Comparison of ENCODE assay signal across 8 mouse cellular contexts in genomic region chr6:108214294-108214925, GRCm38 (mm10). TPM values are rescaled to one million over a fixed set of nuclear protein-coding genes. Genes with fewer than 3 reads are reported as not detected.
A peak's percentile ranks its signal among the peaks of the same experiment; 100 is the strongest.
DNase-seq lines count a peak whose midpoint lies in the region; ATAC-seq and TF ChIP-seq lines count a peak whose summit lies in the region.

No protein-coding gene starts in this region.

- peak overlapping the region; percentile 80 for H3K9ac ChIP-seq in kidney, embryonic 16.5 days (replicated peaks; ENCODE audit: low read length)
- peak overlapping the region; percentile 25; the same call in 1 of the 2 replicates for H3K9ac ChIP-seq in hindbrain, postnatal 0 days (replicated peaks; ENCODE audit: low read length)

- H3ac ChIP-seq in myocyte (ENCODE audit: control insufficient read depth, insufficient read length), result no peak overlapping the region

- WGBS in kidney, embryonic 16.5 days, result 12% methylated on average over 10 of the region's 10 CpGs
- 8% methylated on average over 10 of the region's 10 CpGs for WGBS in hindbrain, postnatal 0 days

- no peak for ATAC-seq in kidney, embryonic 16.5 days (ENCODE audit: low FRiP score, low TSS enrichment)
- ATAC-seq in hindbrain, postnatal 0 days, result no peak

- no peak for TF ChIP-seq CTCF in brain, embryonic 14.5 days (IDR thresholded peaks at IDR 0.05; ENCODE audit: borderline replicate concordance, extremely low read depth, insufficient read depth, insufficient read length)
- no peak for TF ChIP-seq CTCF in hindbrain, postnatal 0 days (IDR thresholded peaks at IDR 0.05; ENCODE audit: low read depth)

- H3K9me3 ChIP-seq in kidney, embryonic 16.5 days (ENCODE audit: low read length), result no peaks in the 10 kb centered on the region
- H3K9me3 ChIP-seq in hindbrain, postnatal 0 days (ENCODE audit: low read length), result no peaks in the 10 kb centered on the region

- H3K4me1 ChIP-seq in kidney, embryonic 16.5 days (ENCODE audit: insufficient read depth, low read length), result peaks cover 29% of the 10 kb centered on the region
- H3K4me1 ChIP-seq in hindbrain, postnatal 0 days (ENCODE audit: insufficient read depth, low read length), result no peaks in the 10 kb centered on the region

- H3K4me2 ChIP-seq in kidney, embryonic 16.5 days (replicated peaks; ENCODE audit: low read depth, low read length), result peak overlapping the region; percentile 85
- peak overlapping the region; percentile 80 for H3K4me2 ChIP-seq in hindbrain, postnatal 0 days (ENCODE audit: low read depth, low read length)
- no peak overlapping the region for H3K4me2 ChIP-seq in myocyte (ENCODE audit: low read depth)

- no peaks in the 10 kb centered on the region for H3K27me3 ChIP-seq in kidney, embryonic 16.5 days (ENCODE audit: insufficient read depth, low read length)
- no peaks in the 10 kb centered on the region for H3K27me3 ChIP-seq in hindbrain, postnatal 0 days (ENCODE audit: insufficient read depth, low read length)
- no peaks in the 10 kb centered on the region for H3K27me3 ChIP-seq in myocyte (ENCODE audit: control insufficient read depth, insufficient read depth, insufficient read length)

- no peak for TF ChIP-seq POLR2A in brain, embryonic 14.5 days (IDR thresholded peaks at IDR 0.05; ENCODE audit: borderline replicate concordance, extremely low read depth, insufficient read depth, insufficient read length, poor library complexity, severe bottlenecking)
- TF ChIP-seq POLR2A in myocyte (IDR thresholded peaks at IDR 0.05; ENCODE audit: insufficient read length, low read depth), result no peak

- no peak overlapping the region for H3K27ac ChIP-seq in kidney, embryonic 16.5 days (ENCODE audit: low read length)
- H3K27ac ChIP-seq in hindbrain, postnatal 0 days, result no peak overlapping the region

- H3K4me3 ChIP-seq in kidney, embryonic 16.5 days (ENCODE audit: low read length), result peak overlapping the region; percentile 89
- H3K4me3 ChIP-seq in hindbrain, postnatal 0 days (ENCODE audit: low read length), result peak overlapping the region; percentile 50
- H3K4me3 ChIP-seq in myocyte, result peak overlapping the region; percentile 72

- 0 out of 2 replicates have a peak, but pooled peaks cover 5% of the 10 kb centered on the region for H3K36me3 ChIP-seq in kidney, embryonic 16.5 days (ENCODE audit: insufficient read depth, low read length)
- H3K36me3 ChIP-seq in hindbrain, postnatal 0 days (ENCODE audit: insufficient read depth, low read length), result no peaks in the 10 kb centered on the region
- no peaks in the 10 kb centered on the region for H3K36me3 ChIP-seq in myocyte (ENCODE audit: control insufficient read depth, insufficient read depth)

- no peak for DNase-seq in kidney, adult 9 months
- DNase-seq in brain, embryonic 14.5 days (ENCODE audit: low read depth), result peak; percentile 34
- no peak for DNase-seq in hindbrain, postnatal 0 days (ENCODE audit: low spot score)
- no peak for DNase-seq in thymus, postnatal 4 days
- no peak for DNase-seq in gastrocnemius, postnatal 10 days
- DNase-seq in spleen, postnatal 14 days (ENCODE audit: low spot score in 2 of 2), result no peak

- no peaks in the 10 kb centered on the region for H3K79me2 ChIP-seq in myocyte (ENCODE audit: control insufficient read depth, insufficient read depth)

TF ChIP-seq in myocyte, 11 proteins besides CTCF, POLR2A, EP300 and RAD21:
- TF ChIP-seq REST (IDR thresholded peaks at IDR 0.05; ENCODE audit: insufficient read depth, insufficient read length) (no peak), POLR2AphosphoS2 (IDR thresholded peaks at IDR 0.05; ENCODE audit: insufficient read length, low read depth) (no peak)

RNA-seq across cellular contexts. Expression of gene Itpr1, which starts 1.5 kb away (rescaled TPM):
- polyA plus RNA-seq in kidney, embryonic 16.5 days (2015; fragmentation: Nextera tagmentation; extraction: Ambion mirVana), result 24.6 and 25.2 TPM in 2 replicates
- 7.5 and 9.9 TPM in 2 replicates for polyA plus RNA-seq in brain, embryonic 14.5 days (2012; rRNA removed)
- 35.4 and 47.1 TPM in 2 replicates for total RNA-seq in hindbrain, postnatal 0 days (2014; rRNA removed)
- 7.2 and 8.4 TPM in 2 replicates for polyA plus RNA-seq in hindbrain, postnatal 0 days (2015; fragmentation: Nextera tagmentation; extraction: Ambion mirVana)
- polyA plus RNA-seq in myocyte (2012; fragmentation: generic; extraction: Trizol), result 3.1 TPM
- total RNA-seq in gastrocnemius, postnatal 10 days (2021), result 10 to 100 TPM; 19.7 to 30.6 TPM

RNA-seq across cellular contexts. Expression of gene Sumf1, which starts 29.0 kb away (rescaled TPM):
- 27.1 and 27.7 TPM in 2 replicates for polyA plus RNA-seq in kidney, embryonic 16.5 days (2015; fragmentation: Nextera tagmentation; extraction: Ambion mirVana)
- polyA plus RNA-seq in brain, embryonic 14.5 days (2012; rRNA removed), result 7.5 and 9.8 TPM in 2 replicates
- total RNA-seq in hindbrain, postnatal 0 days (2014; rRNA removed), result 22.5 and 30.3 TPM in 2 replicates
- polyA plus RNA-seq in hindbrain, postnatal 0 days (2015; fragmentation: Nextera tagmentation; extraction: Ambion mirVana), result 14.4 and 15.8 TPM in 2 replicates
- 14.9 TPM for polyA plus RNA-seq in myocyte (2012; fragmentation: generic; extraction: Trizol)
- total RNA-seq in gastrocnemius, postnatal 10 days (2021), result 10 to 100 TPM; 11.4 to 13.6 TPM
